Mouse (Mus musculus) forebrain, postnatal 0 days (tissue): ENCODE measurements around the gene Cd1d1. TPM values are rescaled to one million over a fixed set of nuclear protein-coding genes. Genes with fewer than 3 reads are reported as not detected.
A peak's percentile ranks its signal among the peaks of the same experiment; 100 is the strongest.
"Not testable (repeated sequence)": the region's sequence is repeated elsewhere in the genome, so short reads cannot be mapped to it uniquely, and the experiment has no call there.

Experiments used
- ATAC-seq: fragments of 200-750 bp; cut with Nextera tagmentation; 2 replicates; pipeline ENCODE4 v1.8.0; 2017; ENCODE audit warnings: mild to moderate bottlenecking, moderate library complexity
- DNase-seq: peaks from one replicate; pipeline ENCODE4 v3.0.0-alpha.2; 2015
- H3K27ac ChIP-seq: fragments of 300-500 bp; sonication (generic); 2 replicates; pipeline ENCODE4 v1.5.1; 2014; ENCODE audit warnings: low read depth, mild to moderate bottlenecking, antibody characterized with exemption, low read length, moderate library complexity, mixed read lengths
- H3K27me3 ChIP-seq: fragments of 300-500 bp; sonication (generic); 2 replicates; pipeline ENCODE4 v1.6.1; 2014; ENCODE audit warnings: mild to moderate bottlenecking, low read length, mixed read lengths; ENCODE audit not compliant: insufficient read depth
- H3K36me3 ChIP-seq: fragments of 300-500 bp; sonication (generic); 2 replicates; pipeline ENCODE4 v1.6.1; 2014; ENCODE audit warnings: mild to moderate bottlenecking, moderate library complexity; ENCODE audit not compliant: insufficient read depth
- H3K4me1 ChIP-seq: fragments of 300-500 bp; sonication (generic); 2 replicates; pipeline ENCODE4 v1.6.1; 2014; ENCODE audit warnings: antibody characterized with exemption; ENCODE audit not compliant: insufficient read depth
- H3K4me2 ChIP-seq: fragments of 300-500 bp; sonication (generic); 2 replicates; pipeline ENCODE4 v1.6.1; 2014; ENCODE audit warnings: low read depth, mild to moderate bottlenecking, moderate library complexity
- H3K4me3 ChIP-seq: fragments of 300-500 bp; sonication (generic); 2 replicates; pipeline ENCODE4 v1.5.1; 2014; ENCODE audit warnings: low read depth, low read length, mixed read lengths
- H3K9ac ChIP-seq: fragments of 300-500 bp; sonication (generic); 2 replicates; pipeline ENCODE4 v1.6.1; 2014; ENCODE audit warnings: mild to moderate bottlenecking
- H3K9me3 ChIP-seq: fragments of 300-500 bp; sonication (generic); 2 replicates; pipeline ENCODE4 v1.6.1; 2016; ENCODE audit warnings: low read length
- CTCF ChIP-seq: sonication (generic); IDR thresholded peaks from 2 replicates; pipeline ENCODE4 v1.5.1; 2016; ENCODE audit warnings: antibody characterized with exemption, control low read depth, low read depth
- WGBS: fragments of 180-500 bp; shearing (Covaris S2); extraction: QIAGEN DNeasy Blood & Tissue Kit; methylation state at CpG from one replicate; pipeline ENCODE4 v1.1.7; 2014; 5-methylcytosine and 5-hydroxymethylcytosine counted together
- polyA plus RNA-seq: library from polyadenylated mRNA; unstranded; fragments of >200 nt; fragmentation: Nextera tagmentation; extraction: Ambion mirVana; gene quantifications from 2 replicates; pipeline ENCODE4 v1.2.1, GENCODE M21; 2015
- total RNA-seq: library from RNA; depleted of rRNA; stranded (reverse); fragments of >200 nt; gene quantifications from 2 replicates; pipeline ENCODE4 v1.2.3, GENCODE M21; 2014

Gene Cd1d1
- total and polyA plus RNA-seq, 2 experiments from 2014 or later: 23.4 to 25.1 TPM

DNA sequence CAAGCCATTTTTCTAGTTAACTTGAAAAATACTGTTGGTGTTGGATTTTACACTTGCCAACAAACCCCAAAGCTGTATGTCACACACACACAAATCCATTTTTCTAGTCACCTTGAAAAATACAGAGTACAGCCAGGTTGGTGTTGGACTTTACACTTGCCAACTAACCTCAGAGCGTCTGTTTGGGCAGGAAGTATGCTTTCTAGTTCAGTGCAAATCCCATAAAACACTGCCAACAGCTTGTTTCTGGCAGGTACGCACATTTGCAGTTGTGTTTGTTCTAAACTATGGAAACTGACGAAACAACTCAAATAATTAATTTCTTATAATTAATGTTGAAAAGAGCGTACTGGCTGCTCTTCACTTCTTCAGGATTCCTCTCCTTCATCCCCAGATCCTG is 3.1 kb downstream of the Cd1d1 start:
- Histone ChIP-seq H3K36me3 (no peaks in the 10 kb centered on the region), H3K4me3 (no peak overlapping the region), H3K4me2 (no peak overlapping the region), H3K4me1 (no peaks in the 10 kb centered on the region), H3K27ac (no peak overlapping the region), H3K9me3 (no peaks in the 10 kb centered on the region), H3K27me3 (no peaks in the 10 kb centered on the region), H3K9ac (no peak overlapping the region)
- no peak for TF ChIP-seq CTCF
- WGBS: 89% methylated on average over 4 of the region's 4 CpGs
- DNase-seq (no peak), ATAC-seq (no peak)

DNA sequence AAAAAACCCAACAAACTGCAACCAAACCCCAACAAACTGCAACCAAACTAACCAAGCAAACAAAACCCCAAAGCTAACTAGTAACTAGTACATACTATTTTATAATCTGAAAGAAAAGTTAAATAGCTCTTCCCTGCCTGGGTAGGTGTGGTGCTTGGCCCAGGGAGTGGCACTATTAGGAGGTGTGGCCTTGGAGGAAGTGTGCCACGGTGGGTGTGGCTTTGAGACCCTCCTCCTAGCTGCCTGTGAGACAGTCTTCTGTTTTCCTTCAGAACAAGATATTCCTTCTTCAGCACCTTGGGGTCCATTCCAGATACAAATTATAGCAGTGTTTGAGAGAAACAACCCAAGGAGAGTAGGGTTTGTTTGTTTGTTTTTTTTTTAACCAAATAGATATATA is 3.9 kb downstream of the Cd1d1 start:
- no peak overlapping the region for H3K4me3 ChIP-seq
- 76% methylated on average over 1 of the region's 1 CpGs for WGBS
- H3K36me3 ChIP-seq: no peaks in the 10 kb centered on the region
- no peak overlapping the region for H3K4me2 ChIP-seq
- no peaks in the 10 kb centered on the region for H3K4me1 ChIP-seq
- no peak overlapping the region for H3K27ac ChIP-seq
- no peak for ATAC-seq
- no peak for DNase-seq
- H3K27me3 ChIP-seq: no peaks in the 10 kb centered on the region
- no peak for TF ChIP-seq CTCF
- no peaks in the 10 kb centered on the region for H3K9me3 ChIP-seq
- H3K9ac ChIP-seq: no peak overlapping the region

DNA sequence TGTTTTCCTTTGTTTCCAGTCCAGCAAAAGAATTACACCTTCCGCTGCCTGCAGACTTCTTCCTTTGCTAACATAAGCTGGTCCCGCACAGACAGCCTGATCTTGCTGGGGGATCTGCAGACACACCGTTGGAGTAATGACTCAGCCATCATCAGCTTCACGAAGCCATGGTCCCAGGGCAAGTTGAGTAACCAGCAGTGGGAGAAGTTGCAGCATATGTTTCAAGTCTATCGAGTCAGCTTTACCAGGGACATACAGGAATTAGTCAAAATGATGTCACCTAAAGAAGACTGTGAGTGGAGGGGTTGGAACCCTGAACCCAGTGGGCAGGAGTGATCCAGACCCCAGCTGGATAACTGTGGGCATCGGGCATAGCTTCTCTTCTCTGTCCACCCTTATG is 12.3 kb downstream of the Cd1d1 start:
- not testable (repeated sequence) for ATAC-seq, DNase-seq, H3K4me1 ChIP-seq, H3K27ac ChIP-seq, H3K9me3 ChIP-seq, H3K36me3 ChIP-seq, H3K27me3 ChIP-seq
- peak overlapping the region; percentile 37; the same call in 1 of the 2 replicates for H3K9ac ChIP-seq
- peak overlapping the region; percentile 32 for H3K4me3 ChIP-seq
- H3K4me2 ChIP-seq: peak overlapping the region; percentile 57
- WGBS: 31% methylated on average over 5 of the region's 6 CpGs

DNA sequence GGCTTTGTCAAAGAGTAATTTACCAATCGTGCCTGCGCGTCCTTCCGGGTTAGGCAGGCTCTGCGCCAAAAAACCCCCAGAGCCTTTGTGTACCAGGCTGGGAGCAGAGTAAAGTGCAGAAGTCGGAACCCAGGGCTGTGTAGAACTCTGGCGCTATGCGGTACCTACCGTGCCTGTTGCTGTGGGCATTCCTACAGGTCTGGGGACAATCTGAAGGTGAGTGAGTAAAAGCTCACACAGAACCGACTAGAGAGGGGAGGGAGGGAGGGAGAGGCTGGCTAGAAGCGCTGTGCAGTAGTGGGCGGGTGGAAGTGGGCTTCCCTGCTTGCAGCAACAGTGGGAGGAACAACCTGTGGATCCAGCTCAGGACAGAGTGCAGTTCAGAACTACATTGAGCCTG is 12.8 kb downstream of the Cd1d1 start:
- Histone ChIP-seq H3K36me3 (no peaks in the 10 kb centered on the region), H3K4me3 (peak overlapping the region; percentile 32), H3K27ac (no peak overlapping the region), H3K9me3 (no peaks in the 10 kb centered on the region), H3K27me3 (no peaks in the 10 kb centered on the region), H3K4me2 (peak overlapping the region; percentile 57), H3K9ac (peak overlapping the region; percentile 37), H3K4me1 (no peaks in the 10 kb centered on the region)
- ATAC-seq (peak; percentile 45; the same call in 1 of the 2 replicates), DNase-seq (peak; percentile 16)
- no peak for TF ChIP-seq CTCF
- WGBS: 2% methylated on average over 12 of the region's 12 CpGs

DNA sequence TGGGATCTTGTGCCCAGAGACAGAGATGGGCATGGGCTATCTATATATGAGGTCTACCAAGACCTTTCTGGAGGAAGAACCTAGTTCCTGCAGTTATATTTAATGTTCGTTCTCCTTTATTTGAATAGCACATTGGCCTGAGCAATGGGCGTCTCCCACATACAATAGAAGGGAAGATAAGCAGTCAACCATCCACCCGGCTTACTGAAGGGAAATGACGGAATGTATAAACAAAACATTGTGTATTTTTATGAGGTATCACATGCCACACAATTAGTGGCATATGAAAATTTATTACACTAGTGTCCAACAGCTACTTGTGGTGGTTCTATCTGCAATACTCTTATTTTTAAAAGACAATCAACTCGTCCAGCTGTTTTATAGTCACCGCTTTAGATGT is 15.9 kb downstream of the Cd1d1 start:
- Histone ChIP-seq H3K9me3 (no peaks in the 10 kb centered on the region), H3K27ac (no peak overlapping the region), H3K4me3 (no peak overlapping the region), H3K4me2 (no peak overlapping the region), H3K36me3 (no peaks in the 10 kb centered on the region), H3K4me1 (no peaks in the 10 kb centered on the region), H3K9ac (no peak overlapping the region), H3K27me3 (no peaks in the 10 kb centered on the region)
- ATAC-seq: no peak
- 91% methylated on average over 6 of the region's 6 CpGs for WGBS
- DNase-seq: no peak
- TF ChIP-seq CTCF: no peak

- H3K4me3 ChIP-seq: no peak overlapping the region
- WGBS: 10% methylated on average over 8 of the region's 8 CpGs
- H3K27ac ChIP-seq: no peak overlapping the region
- H3K36me3 ChIP-seq: no peaks in the 10 kb centered on the region
- DNase-seq: peak; percentile 90
- H3K9me3 ChIP-seq: no peaks in the 10 kb centered on the region
- peak; percentile 77 for ATAC-seq
- no peaks in the 10 kb centered on the region for H3K27me3 ChIP-seq
- no peaks in the 10 kb centered on the region for H3K4me1 ChIP-seq
- H3K9ac ChIP-seq: no peak overlapping the region
- TF ChIP-seq CTCF: peak; percentile 94
- H3K4me2 ChIP-seq: no peak overlapping the region
Observed at GRCm38 (mm10) chr3:86976546-86976945, 22.7 kb downstream of the Cd1d1 start.

GRCm38 (mm10) chr3:86975150-86975549 is 24.1 kb downstream of the Cd1d1 start:
- ATAC-seq: peak; percentile 71
- H3K9me3 ChIP-seq: no peaks in the 10 kb centered on the region
- DNase-seq: peak; percentile 52
- TF ChIP-seq CTCF: peak; percentile 58
- no peak overlapping the region for H3K27ac ChIP-seq
- no peak overlapping the region for H3K4me2 ChIP-seq
- no peak overlapping the region for H3K4me3 ChIP-seq
- H3K9ac ChIP-seq: no peak overlapping the region
- H3K36me3 ChIP-seq: no peaks in the 10 kb centered on the region
- 63% methylated on average over 2 of the region's 2 CpGs for WGBS
- no peaks in the 10 kb centered on the region for H3K27me3 ChIP-seq
- H3K4me1 ChIP-seq: no peaks in the 10 kb centered on the region
